ENCODE assay signal across 19 mouse cellular contexts in the genomic region with DNA sequence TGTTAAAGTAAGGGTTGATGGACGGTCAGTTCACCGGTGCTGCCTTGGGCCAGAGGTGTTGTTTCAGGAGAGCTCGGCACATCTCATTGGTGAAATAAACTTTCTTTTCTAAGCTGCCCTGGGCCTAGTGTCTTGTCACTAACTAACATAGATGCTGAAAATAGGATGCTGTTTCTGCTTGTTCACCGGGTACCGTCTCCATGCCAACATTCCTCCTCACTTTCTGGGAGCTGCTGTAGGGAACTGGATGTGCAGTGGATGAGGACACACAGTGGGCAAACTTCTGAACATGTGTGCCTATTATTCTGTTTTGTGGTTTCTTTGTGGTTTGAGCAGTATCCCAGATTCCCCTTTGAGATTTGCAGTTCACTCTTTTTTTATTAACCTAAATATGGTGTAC. TPM values are rescaled to one million over a fixed set of nuclear protein-coding genes. Genes with fewer than 3 reads are reported as not detected.
DNase-seq lines count a peak whose midpoint lies in the region; ATAC-seq and TF ChIP-seq lines count a peak whose summit lies in the region.
"Had no signal": no experiment of that assay in that cellular context is flagged by ENCODE, and none has a peak within 500 bp of the region (broad histone marks: within the 10 kb centered on the region; RNA-seq: fewer than 3 reads in every experiment).

No protein-coding gene starts in this region.

- WGBS in stomach, postnatal 0 days = 96% methylated on average over 5 of the region's 5 CpGs

- H3K9me3 ChIP-seq in stomach, postnatal 0 days (ENCODE audit: control insufficient read depth, low read length) = no peaks in the 10 kb centered on the region
- H3K9me3 ChIP-seq: embryonic facial prominence, embryonic 10.5 days; hindbrain, embryonic 12.5 days had no signal

- no peak for ATAC-seq in stomach, postnatal 0 days (ENCODE audit: low FRiP score, low TSS enrichment)
- ATAC-seq: forebrain, embryonic 14.5 days had no signal

- H3K4me1 ChIP-seq in stomach, postnatal 0 days (replicated peaks; ENCODE audit: control insufficient read depth, insufficient read depth) = no peaks in the 10 kb centered on the region

- H3K27ac ChIP-seq in stomach, postnatal 0 days (replicated peaks) = no peak overlapping the region
- H3K27ac ChIP-seq: embryonic facial prominence, embryonic 10.5 days; gastrocnemius, adult 2 months; hindbrain, embryonic 12.5 days had no signal

- H3K9ac ChIP-seq in stomach, postnatal 0 days (ENCODE audit: low read length) = no peak overlapping the region
- H3K9ac ChIP-seq: hindbrain, embryonic 12.5 days had no signal

- H3K4me3 ChIP-seq in stomach, postnatal 0 days (ENCODE audit: low read depth, low read length) = no peak overlapping the region
- H3K4me3 ChIP-seq: embryonic facial prominence, embryonic 10.5 days; gastrocnemius, adult 2 months; hindbrain, embryonic 12.5 days had no signal

- DNase-seq in layer of hippocampus, adult 11-12 months (ENCODE audit: low spot score) = peak; percentile 41
- no peak for DNase-seq in layer of hippocampus, postnatal 25 days (ENCODE audit: extremely low spot score in 1 of 2, low spot score in 1 of 2)
- peak; percentile 20 to 57 for DNase-seq in left cerebral cortex, adult 18-20 months (ENCODE audit: low spot score in 2 of 2)
- no peak for DNase-seq in left cerebral cortex, postnatal 10 days (ENCODE audit: extremely low spot score in 1 of 2, low spot score in 2 of 2)
- DNase-seq in layer of hippocampus, postnatal 36 days = peak; percentile 37 to 42
- DNase-seq in left cerebral cortex, postnatal 25 days (ENCODE audit: low spot score in 2 of 2) = peak; percentile 55 to 78
- DNase-seq in testis, postnatal 14 days (ENCODE audit: low spot score) = no peak
- DNase-seq in stomach, postnatal 0 days (ENCODE audit: low spot score) = no peak
- DNase-seq: adrenal gland, adult 2 months; adrenal gland, postnatal 25 days; cerebellum, adult 2 months; cerebellum, postnatal 10 days; gastrocnemius, adult 2 months; gastrocnemius, postnatal 25 days; heart, postnatal 10 days; heart, postnatal 4 days had no signal

- intact Hi-C loops in left cerebral cortex, postnatal 10 days (cut with DNase I) = no loop called here
- intact Hi-C loops in left cerebral cortex, postnatal 25 days (cut with DNase I) = loop anchor here (2.0 kb wide), 1 partner anchor 195 kb away; no protein-coding TSS in a partner anchor

- H3K27me3 ChIP-seq in stomach, postnatal 0 days (ENCODE audit: control insufficient read depth, insufficient read depth, low read length) = no peaks in the 10 kb centered on the region
- H3K27me3 ChIP-seq: hindbrain, embryonic 12.5 days had no signal

- no peak overlapping the region for H3K4me2 ChIP-seq in stomach, postnatal 0 days (replicated peaks; ENCODE audit: low read depth)
- H3K4me2 ChIP-seq: hindbrain, embryonic 12.5 days had no signal

- TF ChIP-seq EP300 in stomach, postnatal 0 days (optimal IDR thresholded peaks at IDR 0.05) = no peak

- no peaks in the 10 kb centered on the region for H3K36me3 ChIP-seq in stomach, postnatal 0 days (ENCODE audit: control insufficient read depth, insufficient read depth, low read length)
- H3K36me3 ChIP-seq: embryonic facial prominence, embryonic 10.5 days; hindbrain, embryonic 12.5 days had no signal

- TF ChIP-seq CTCF in stomach, postnatal 0 days (IDR thresholded peaks at IDR 0.05; ENCODE audit: low read depth) = no peak

RNA-seq across cellular contexts. Expression of gene Pde4dip, which starts 6.9 kb away (rescaled TPM):
- total RNA-seq in layer of hippocampus, postnatal 25 days (2021) = 100 to 1,000 TPM; 219 to 249 TPM
- total RNA-seq in left cerebral cortex, adult 18-20 months (2021) = 100 to 1,000 TPM; 207 to 211 TPM
- total RNA-seq in left cerebral cortex, postnatal 10 days (2021) = 100 to 1,000 TPM; 235 to 254 TPM
- 100 to 1,000 TPM; 223 to 235 TPM for total RNA-seq in layer of hippocampus, postnatal 36 days (2021)
- total RNA-seq in left cerebral cortex, postnatal 25 days (2021) = 100 to 1,000 TPM; 246 to 251 TPM
- 9.3 and 9.9 TPM in 2 replicates for polyA plus RNA-seq in stomach, postnatal 0 days (2015; fragmentation: Nextera tagmentation; extraction: Ambion mirVana)

RNA-seq across cellular contexts. Expression of gene Sec22b, which starts 19.4 kb away (rescaled TPM):
- total RNA-seq in layer of hippocampus, postnatal 25 days (2021) = 10 to 100 TPM; 67.9 to 81.1 TPM
- 10 to 100 TPM; 80.0 to 82.9 TPM for total RNA-seq in left cerebral cortex, adult 18-20 months (2021)
- total RNA-seq in left cerebral cortex, postnatal 10 days (2021) = 10 to 100 TPM; 63.1 to 69.7 TPM
- 10 to 100 TPM; 79.1 to 83.4 TPM for total RNA-seq in layer of hippocampus, postnatal 36 days (2021)
- total RNA-seq in left cerebral cortex, postnatal 25 days (2021) = 10 to 100 TPM; 70.9 to 76.7 TPM
- 88.6 and 90.6 TPM in 2 replicates for polyA plus RNA-seq in stomach, postnatal 0 days (2015; fragmentation: Nextera tagmentation; extraction: Ambion mirVana)

Comparison
In these comparisons a context has a peak if more than half of its experiments do, and no peak if none do; other contexts are left out.
1. DNase-seq: peak in layer of hippocampus, adult 11-12 months (single experiment), left cerebral cortex, adult 18-20 months (2 of 2), layer of hippocampus, postnatal 36 days (2 of 2) and left cerebral cortex, postnatal 25 days (2 of 2); none in layer of hippocampus, postnatal 25 days (0 of 2), left cerebral cortex, postnatal 10 days (0 of 2), testis, postnatal 14 days (single experiment) and stomach, postnatal 0 days (single experiment).